Mouse (Mus musculus): ENCODE measurements around the gene Srp72.
A peak's percentile ranks its signal among the peaks of the same experiment; 100 is the strongest.
"Not testable (repeated sequence)": the region's sequence is repeated elsewhere in the genome, so short reads cannot be mapped to it uniquely, and the experiment has no call there.

Gene Srp72

GRCm38 (mm10) chr5:76969250-76969649 is 5.2 kb upstream of the Srp72 start:
- no peak for DNase-seq

- not testable (repeated sequence) for DNase-seq
Measured at GRCm38 (mm10) chr5:76971115-76971514, 3.4 kb upstream of the Srp72 start.

GRCm38 (mm10) chr5:76973488-76973887 is 995 bp upstream of the Srp72 start:
- no peak for DNase-seq

- DNase-seq: no peak
Measured at GRCm38 (mm10) chr5:76974207-76974553, 303 bp upstream of the Srp72 start.

- no peak for DNase-seq
Measured at GRCm38 (mm10) chr5:76975736-76976135, 1.3 kb downstream of the Srp72 start.

- DNase-seq: no peak
Measured at GRCm38 (mm10) chr5:76984015-76984414, 9.5 kb downstream of the Srp72 start.

- DNase-seq: no peak
Measured at GRCm38 (mm10) chr5:76990789-76991188, 16.3 kb downstream of the Srp72 start.

- DNase-seq: no peak
Measured at GRCm38 (mm10) chr5:76993174-76993814, 18.8 kb downstream of the Srp72 start.

GRCm38 (mm10) chr5:76998416-76998815 is 23.9 kb downstream of the Srp72 start:
- no peak for DNase-seq

GRCm38 (mm10) chr5:77001192-77001591 is 26.7 kb downstream of the Srp72 start:
- DNase-seq: no peak

- no peak for DNase-seq
Measured at GRCm38 (mm10) chr5:77004051-77004821, 29.8 kb downstream of the Srp72 start, which contains the start of gene Arl9. Gene Arl9, plus strand, starts transcription at chr5:77004055.

GRCm38 (mm10) chr5:77010352-77010751 is 35.9 kb downstream of the Srp72 start:
- DNase-seq: no peak

GRCm38 (mm10) chr5:77011082-77011481 is 36.6 kb downstream of the Srp72 start:
- DNase-seq: no peak

GRCm38 (mm10) chr5:77013171-77013570 is 38.7 kb downstream of the Srp72 start:
- DNase-seq: no peak

- peak; percentile 76 for DNase-seq
Measured at GRCm38 (mm10) chr5:77015544-77016482, 41.3 kb downstream of the Srp72 start, which contains the start of gene Thegl. Gene Thegl, plus strand, starts transcription at chr5:77016023.

GRCm38 (mm10) chr5:77028034-77028433 is 53.6 kb downstream of the Srp72 start:
- no peak for DNase-seq

GRCm38 (mm10) chr5:77029735-77030134 is 55.3 kb downstream of the Srp72 start:
- DNase-seq: no peak

GRCm38 (mm10) chr5:77035101-77035500 is 60.6 kb downstream of the Srp72 start:
- DNase-seq: not testable (repeated sequence)

- no peak for DNase-seq
Measured at GRCm38 (mm10) chr5:77038451-77038850, 64.0 kb downstream of the Srp72 start.

- DNase-seq: no peak
Measured at GRCm38 (mm10) chr5:77039391-77039790, 64.9 kb downstream of the Srp72 start.

- no peak for DNase-seq
Measured at GRCm38 (mm10) chr5:77044362-77044761, 69.9 kb downstream of the Srp72 start.

All from kidney, adult 11 months (tissue).